ENCODE assay signal across 20 mouse cellular contexts in genomic region chr15:82863674-82864073, GRCm38 (mm10).
DNase-seq lines count a peak whose midpoint lies in the region; ATAC-seq and TF ChIP-seq lines count a peak whose summit lies in the region.
"Had no signal": no experiment of that assay in that cellular context is flagged by ENCODE, and none has a peak within 500 bp of the region (broad histone marks: within the 10 kb centered on the region; RNA-seq: fewer than 3 reads in every experiment).

No protein-coding gene starts in this region.

- H3K36me3 ChIP-seq in lung, postnatal 0 days (ENCODE audit: insufficient read depth, low read length) = no peaks in the 10 kb centered on the region
- H3K36me3 ChIP-seq: embryonic facial prominence, embryonic 13.5 days; embryonic facial prominence, embryonic 15.5 days; forebrain, embryonic 15.5 days had no signal

- no peak overlapping the region for H3K9ac ChIP-seq in lung, postnatal 0 days (replicated peaks; ENCODE audit: low read depth)
- H3K9ac ChIP-seq: embryonic facial prominence, embryonic 13.5 days; embryonic facial prominence, embryonic 15.5 days; forebrain, embryonic 13.5 days; forebrain, embryonic 15.5 days; forebrain, postnatal 0 days had no signal

- WGBS in lung, postnatal 0 days = 59% methylated on average over 1 of the region's 1 CpGs

- no peak overlapping the region for H3K4me3 ChIP-seq in lung, postnatal 0 days (ENCODE audit: low read depth, low read length)
- H3K4me3 ChIP-seq: embryonic facial prominence, embryonic 13.5 days; embryonic facial prominence, embryonic 15.5 days; erythroblast, embryonic 14.5 days; forebrain, embryonic 13.5 days; forebrain, embryonic 15.5 days had no signal

- no peaks in the 10 kb centered on the region for H3K27me3 ChIP-seq in lung, postnatal 0 days (replicated peaks; ENCODE audit: insufficient read depth, low read length)
- H3K27me3 ChIP-seq: embryonic facial prominence, embryonic 13.5 days; embryonic facial prominence, embryonic 15.5 days; forebrain, embryonic 13.5 days; forebrain, embryonic 15.5 days had no signal

- no peak for TF ChIP-seq CTCF in lung, postnatal 0 days (IDR thresholded peaks at IDR 0.05)

- peak; percentile 53 for ATAC-seq in lung, postnatal 0 days
- ATAC-seq: forebrain, embryonic 13.5 days; forebrain, embryonic 15.5 days; forebrain, postnatal 0 days had no signal

- DNase-seq in lung, postnatal 0 days (ENCODE audit: low spot score) = peak; percentile 54
- DNase-seq in lung, postnatal 10 days = no peak
- peak; percentile 18 for DNase-seq in fat pad, adult 2 months (ENCODE audit: extremely low read depth, low read depth, low spot score)
- peak; percentile 19 for DNase-seq in gonadal fat pad, adult 2 months (ENCODE audit: low read depth)
- DNase-seq in right cerebral cortex, postnatal 36 days (ENCODE audit: low spot score in 2 of 2) = no peak
- DNase-seq: adrenal gland, adult 2 months; adrenal gland, postnatal 10 days; adrenal gland, postnatal 25 days; cerebellum, adult 11 months; cerebellum, adult 18-20 months; cerebellum, adult 8-10 months; cerebellum, adult 9-11 months; cerebellum, postnatal 36 days; embryo, embryonic 11 days; forebrain, postnatal 0 days had no signal

- peak; percentile 50; the same call in 1 of the 2 replicates for TF ChIP-seq EP300 in lung, postnatal 0 days (IDR thresholded peaks at IDR 0.05)

- no peak overlapping the region for H3K4me2 ChIP-seq in lung, postnatal 0 days (replicated peaks; ENCODE audit: low read depth, low read length)
- H3K4me2 ChIP-seq: embryonic facial prominence, embryonic 13.5 days; embryonic facial prominence, embryonic 15.5 days; forebrain, embryonic 13.5 days; forebrain, embryonic 15.5 days had no signal

- H3K9me3 ChIP-seq in lung, postnatal 0 days (ENCODE audit: low read length) = no peaks in the 10 kb centered on the region
- H3K9me3 ChIP-seq: embryonic facial prominence, embryonic 13.5 days; embryonic facial prominence, embryonic 15.5 days; forebrain, embryonic 15.5 days had no signal

- H3K27ac ChIP-seq in lung, postnatal 0 days (ENCODE audit: low read length) = no peak overlapping the region
- H3K27ac ChIP-seq: embryonic facial prominence, embryonic 13.5 days; embryonic facial prominence, embryonic 15.5 days; forebrain, embryonic 13.5 days; forebrain, embryonic 15.5 days had no signal

- no peaks in the 10 kb centered on the region for H3K4me1 ChIP-seq in lung, postnatal 0 days (ENCODE audit: insufficient read depth, low read depth, low read length)
- H3K4me1 ChIP-seq: embryonic facial prominence, embryonic 15.5 days had no signal

Comparison
In these comparisons a context has a peak if more than half of its experiments do, and no peak if none do; other contexts are left out.
1. DNase-seq: peak in lung, postnatal 0 days (single experiment), fat pad, adult 2 months (single experiment) and gonadal fat pad, adult 2 months (single experiment); none in lung, postnatal 10 days (single experiment) and right cerebral cortex, postnatal 36 days (0 of 2).